Mouse (Mus musculus) heart, adult 2 months (tissue): ENCODE measurements around the gene Ift80. TPM values are rescaled to one million over a fixed set of nuclear protein-coding genes. Genes with fewer than 3 reads are reported as not detected.

ENCODE experiments used
- DNase-seq, 2 experiments: peaks; one replicate each; pipeline ENCODE4 v3.0.0; 2021
- H3K27ac ChIP-seq: fragments of 200-600 bp; 2 replicates; pipeline ENCODE4 v1.8.1; 2022
- H3K27me3 ChIP-seq: fragments of 200-500 bp; 2 replicates; pipeline ENCODE4 v1.6.1; 2012; ENCODE audit warnings: mild to moderate bottlenecking, low read length, inconsistent platforms, mixed read lengths; ENCODE audit not compliant: control insufficient read depth, insufficient read depth
- H3K36me3 ChIP-seq: fragments of 200-500 bp; 2 replicates; pipeline ENCODE4 v1.6.1; 2012; ENCODE audit warnings: low read length, inconsistent platforms; ENCODE audit not compliant: control insufficient read depth, insufficient read depth
- H3K4me1 ChIP-seq: fragments of 200-500 bp; 2 replicates; pipeline ENCODE4 v1.6.1; 2011; ENCODE audit warnings: low read length; ENCODE audit not compliant: control insufficient read depth, insufficient read depth
- H3K4me3 ChIP-seq: fragments of 200-600 bp; 2 replicates; pipeline ENCODE4 v1.8.1; 2022
- H3K79me2 ChIP-seq: fragments of 200-500 bp; replicated peaks from 2 replicates; pipeline ENCODE4 v1.6.1; 2012; ENCODE audit warnings: mild to moderate bottlenecking, inconsistent platforms, low read length, moderate library complexity, mixed read lengths; ENCODE audit not compliant: control insufficient read depth, insufficient read depth
- H3K9ac ChIP-seq: fragments of 200-500 bp; 2 replicates; pipeline ENCODE4 v1.6.1; 2012; ENCODE audit warnings: low read depth, mild to moderate bottlenecking, control low read depth, inconsistent platforms, low read length, mixed read lengths
- CTCF ChIP-seq: fragments of 200-600 bp; IDR thresholded peaks from 2 replicates; pipeline ENCODE4 v1.8.1; 2022; ENCODE audit warnings: antibody characterized with exemption, mild to moderate bottlenecking, moderate library complexity
- EP300 ChIP-seq: fragments of 200-500 bp; IDR thresholded peaks from 2 replicates; pipeline ENCODE4 v1.6.1; 2011; ENCODE audit warnings: low read depth, low read length, control low read depth; ENCODE audit not compliant: insufficient read depth
- POLR2A ChIP-seq: fragments of 200-500 bp; IDR thresholded peaks from 2 replicates; pipeline ENCODE4 v1.6.1; 2011; ENCODE audit warnings: mild to moderate bottlenecking, low read depth, low read length, control low read depth; ENCODE audit not compliant: insufficient read depth
- WGBS: fragments of 180-500 bp; shearing (Covaris S2); methylation state at CpG from one replicate; pipeline ENCODE4 v1.1.7; 2018; 5-methylcytosine and 5-hydroxymethylcytosine counted together
- intact Hi-C: fragments of 180-260 bp; cut with DNase I; formaldehyde crosslinking; loops from one replicate; pipeline ENCODE4 v1.15.1; 2025
- polyA plus RNA-seq: library from polyadenylated mRNA; depleted of rRNA; stranded (reverse); fragments of >200 nt; gene quantifications from 2 replicates; pipeline ENCODE4 v1.2.3, GENCODE M21; 2012
- total RNA-seq, 2 experiments: library from RNA; stranded (reverse); gene quantifications; 2 replicates each; pipeline ENCODE4 v1.2.3; 2021

Gene Ift80
- total and polyA plus RNA-seq, 3 experiments, result 1.3 to 5.1 (median 4.8) TPM

GRCm38 (mm10) chr3:69005338-69006245, 1.2 kb upstream of the Ift80 start:
- Histone ChIP-seq H3K4me3 (peak overlapping the region; percentile 96), H3K36me3 (peaks cover 8% of the 10 kb centered on the region), H3K9ac (peak overlapping the region; percentile 87), H3K79me2 (no peaks in the 10 kb centered on the region), H3K4me1 (no peaks in the 10 kb centered on the region), H3K27me3 (no peaks in the 10 kb centered on the region), H3K27ac (peak overlapping the region; percentile 95)
- TF ChIP-seq EP300, result no peak
- peak; percentile 40 for TF ChIP-seq CTCF
- no peak for TF ChIP-seq POLR2A
- under 1% methylated on average over 72 of the region's 72 CpGs for WGBS
- DNase-seq, result peak; percentile 72 to 78
- intact Hi-C loops, result loop anchor here (2.0 to 5.0 kb wide), 2 partner anchors 39 to 122 kb away; partner anchors contain the start of genes Kpna4 and Trim59

DNA sequence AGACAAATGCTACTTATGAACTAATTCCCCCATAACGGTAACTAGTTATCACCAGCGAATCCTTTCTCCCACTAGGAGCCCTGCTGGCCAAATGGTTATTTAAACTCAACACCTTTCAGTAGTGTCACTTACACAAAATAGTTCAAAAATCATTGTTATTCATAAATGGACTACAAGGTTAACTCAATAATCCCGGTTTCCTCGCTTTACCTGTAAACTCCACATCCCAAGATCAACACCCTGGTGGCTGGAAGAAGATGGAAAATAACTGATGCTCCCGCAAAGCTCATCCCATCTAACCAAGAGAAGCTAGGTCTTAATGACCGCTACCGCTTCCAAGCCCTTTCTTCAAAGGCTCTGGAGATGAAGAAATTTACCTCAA, 324 bp downstream of the Ift80 start:
- H3K36me3 ChIP-seq, result peaks cover 4% of the 10 kb centered on the region
- peak overlapping the region; percentile 95 for H3K27ac ChIP-seq
- peak; percentile 57 for TF ChIP-seq CTCF
- no peak for TF ChIP-seq EP300
- DNase-seq, result no peak
- intact Hi-C loops, result loop anchor here (2.0 kb wide), 1 partner anchor 41 kb away; the partner anchor contains the start of gene Trim59
- H3K9ac ChIP-seq, result peak overlapping the region; percentile 70
- no peaks in the 10 kb centered on the region for H3K4me1 ChIP-seq
- peak overlapping the region; percentile 96 for H3K4me3 ChIP-seq
- no peaks in the 10 kb centered on the region for H3K27me3 ChIP-seq
- H3K79me2 ChIP-seq, result no peaks in the 10 kb centered on the region
- 2% methylated on average over 7 of the region's 7 CpGs for WGBS

DNA sequence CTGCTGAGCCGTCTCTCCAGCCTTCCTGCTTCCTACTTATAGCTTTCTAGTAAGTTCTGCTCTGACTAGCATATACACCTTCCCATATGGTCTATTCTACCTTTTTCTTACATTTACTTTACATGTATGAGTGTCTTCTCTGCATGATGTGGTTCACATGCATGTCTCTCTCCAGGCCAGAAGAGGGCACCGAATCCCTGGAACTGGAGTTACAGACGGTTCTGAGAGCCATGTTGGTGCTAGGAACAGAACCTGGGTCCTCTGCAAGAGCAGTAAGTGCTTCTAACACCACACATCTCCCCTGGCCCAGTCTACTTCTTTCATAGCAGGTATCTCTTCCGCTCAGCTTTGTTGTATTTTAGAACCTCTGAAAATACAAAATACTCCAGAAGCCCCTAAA, 1.6 kb downstream of the Ift80 start:
- Histone ChIP-seq H3K4me3 (no peak overlapping the region), H3K79me2 (no peaks in the 10 kb centered on the region), H3K27me3 (no peaks in the 10 kb centered on the region), H3K9ac (no peak overlapping the region), H3K4me1 (no peaks in the 10 kb centered on the region), H3K36me3 (peaks cover 2% of the 10 kb centered on the region), H3K27ac (no peak overlapping the region)
- intact Hi-C loops, result no loop called here
- WGBS, result 90% methylated on average over 4 of the region's 4 CpGs
- DNase-seq, result no peak
- no peak for TF ChIP-seq EP300
- TF ChIP-seq CTCF, result no peak
- TF ChIP-seq POLR2A, result no peak

- WGBS, result 44% methylated on average over 2 of the region's 2 CpGs
- Histone ChIP-seq H3K4me3 (no peak overlapping the region), H3K79me2 (no peaks in the 10 kb centered on the region), H3K27ac (no peak overlapping the region), H3K36me3 (no peaks in the 10 kb centered on the region), H3K4me1 (no peaks in the 10 kb centered on the region), H3K9ac (no peak overlapping the region), H3K27me3 (no peaks in the 10 kb centered on the region)
- TF ChIP-seq EP300 (no peak), POLR2A (no peak), CTCF (no peak)
- intact Hi-C loops, result no loop called here
- no peak for DNase-seq
Observed at GRCm38 (mm10) chr3:68986550-68986949, 17.8 kb downstream of the Ift80 start.

- H3K4me3 ChIP-seq, result no peak overlapping the region
- no peaks in the 10 kb centered on the region for H3K27me3 ChIP-seq
- 29% methylated on average over 9 of the region's 9 CpGs for WGBS
- H3K27ac ChIP-seq, result no peak overlapping the region
- intact Hi-C loops, result no loop called here
- TF ChIP-seq CTCF (no peak), EP300 (no peak), POLR2A (no peak)
- H3K9ac ChIP-seq, result no peak overlapping the region
- H3K36me3 ChIP-seq, result no peaks in the 10 kb centered on the region
- no peaks in the 10 kb centered on the region for H3K79me2 ChIP-seq
- peak; percentile 19 to 26 for DNase-seq
- peaks cover 3% of the 10 kb centered on the region; the same call in 1 of the 2 replicates for H3K4me1 ChIP-seq
Observed at GRCm38 (mm10) chr3:68980898-68981297, 23.5 kb downstream of the Ift80 start.

GRCm38 (mm10) chr3:68979187-68979586, 25.2 kb downstream of the Ift80 start:
- TF ChIP-seq CTCF, result no peak
- no peak for TF ChIP-seq POLR2A
- 69% methylated on average over 10 of the region's 10 CpGs for WGBS
- intact Hi-C loops, result no loop called here

More at GRCm38 (mm10) chr3:68979187-68979586, 25.2 kb downstream of the Ift80 start:
- no peak overlapping the region for H3K27ac ChIP-seq
- no peak overlapping the region for H3K4me3 ChIP-seq
- H3K79me2 ChIP-seq, result no peaks in the 10 kb centered on the region
- no peaks in the 10 kb centered on the region for H3K36me3 ChIP-seq
- no peak overlapping the region for H3K9ac ChIP-seq
- DNase-seq, result no peak
- H3K4me1 ChIP-seq, result peaks cover 3% of the 10 kb centered on the region; the same call in 1 of the 2 replicates
- no peaks in the 10 kb centered on the region for H3K27me3 ChIP-seq
